Mouse (Mus musculus) liver, adult 2 months (tissue): ENCODE measurements at regions not wholly inside any gene's neighbourhood (a gene's known extent, or its start where the extent isn't known, plus 50 kb on each side); places are given as distances from the start of the nearest gene placed in this dataset.

Experiments used
- CTCF ChIP-seq: fragments of 200-500 bp; IDR thresholded peaks from 2 replicates; pipeline ENCODE4 v1.5.1; 2011; ENCODE audit warnings: low read depth, low read length, control low read depth
- POLR2A ChIP-seq: fragments of 200-500 bp; IDR thresholded peaks from 2 replicates; pipeline ENCODE4 v1.6.1; 2011; ENCODE audit warnings: low read length, control low read depth; ENCODE audit not compliant: insufficient read depth; ENCODE audit errors: extremely low read depth

DNA sequence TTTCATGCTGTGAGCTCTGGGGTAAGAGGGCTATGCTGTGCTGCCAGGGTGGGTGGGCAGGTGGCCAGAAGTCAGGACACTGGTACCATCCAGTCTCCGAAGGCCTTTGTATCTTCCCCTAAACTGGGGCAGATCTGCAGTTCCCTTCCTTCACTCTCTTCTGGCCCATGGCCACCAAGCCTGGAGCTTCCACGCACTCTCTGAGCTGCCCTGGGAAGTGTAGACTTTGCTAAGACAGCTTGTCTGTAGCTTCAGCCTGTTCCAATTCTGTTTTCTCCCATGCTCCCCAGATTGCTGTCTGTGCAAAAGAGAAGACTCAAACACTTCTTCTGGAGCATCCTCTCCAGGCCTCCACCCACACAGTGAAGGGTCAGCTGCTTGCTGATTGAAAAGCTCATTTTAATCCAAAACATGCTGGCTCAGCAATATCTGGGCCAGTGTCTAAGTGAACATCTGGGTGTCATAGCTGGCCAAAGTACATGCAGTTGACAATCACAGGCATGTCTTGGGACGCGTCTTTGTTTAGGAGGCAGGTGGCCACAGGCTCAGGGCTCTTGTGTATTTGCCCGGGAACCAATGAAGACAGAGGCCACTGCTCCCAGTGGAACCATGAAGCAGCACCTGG, 72.0 kb downstream of the Gm11983 start:
- no peak for TF ChIP-seq POLR2A
- no peak for TF ChIP-seq CTCF
